Mouse (Mus musculus) hindbrain, embryonic 14.5 days (tissue): Measurements from ENCODE around the gene Rnf150. TPM values are rescaled to one million over a fixed set of nuclear protein-coding genes. Genes with fewer than 3 reads are reported as not detected.
A peak's percentile ranks its signal among the peaks of the same experiment; 100 is the strongest.

Source experiments
- ATAC-seq: fragments of 200-750 bp; cut with Nextera tagmentation; 2 replicates; pipeline ENCODE4 v1.8.0; 2017; ENCODE audit warnings: moderate number of reproducible peaks, mild to moderate bottlenecking, moderate TSS enrichment, moderate library complexity; ENCODE audit not compliant: low FRiP score
- DNase-seq: peaks from one replicate; pipeline ENCODE4 v3.0.0-alpha.2; 2015; ENCODE audit warnings: low spot score
- H3K27ac ChIP-seq: fragments of 300-500 bp; sonication (generic); 2 replicates; pipeline ENCODE4 v1.5.1; 2014; ENCODE audit warnings: mild to moderate bottlenecking, moderate library complexity
- H3K27me3 ChIP-seq: fragments of 300-500 bp; sonication (generic); 2 replicates; pipeline ENCODE4 v1.6.1; 2014; ENCODE audit warnings: mild to moderate bottlenecking, low read length, mixed read lengths; ENCODE audit not compliant: control insufficient read depth, insufficient read depth
- H3K36me3 ChIP-seq: fragments of 300-500 bp; sonication (generic); replicated peaks from 2 replicates; pipeline ENCODE4 v1.6.1; 2014; ENCODE audit not compliant: control insufficient read depth, insufficient read depth
- H3K4me1 ChIP-seq: fragments of 300-500 bp; sonication (generic); replicated peaks from 2 replicates; pipeline ENCODE4 v1.6.1; 2014; ENCODE audit warnings: antibody characterized with exemption, low read length, mixed read lengths; ENCODE audit not compliant: control insufficient read depth, insufficient read depth
- H3K4me2 ChIP-seq: fragments of 300-500 bp; sonication (generic); replicated peaks from 2 replicates; pipeline ENCODE4 v1.6.1; 2014; ENCODE audit warnings: mild to moderate bottlenecking, moderate library complexity
- H3K4me3 ChIP-seq: fragments of 300-500 bp; sonication (generic); replicated peaks from 2 replicates; pipeline ENCODE4 v1.5.1; 2014; ENCODE audit warnings: mild to moderate bottlenecking, low read length
- H3K9ac ChIP-seq: fragments of 300-500 bp; sonication (generic); 2 replicates; pipeline ENCODE4 v1.6.1; 2014
- H3K9me3 ChIP-seq: fragments of 300-500 bp; sonication (generic); 2 replicates; pipeline ENCODE4 v1.6.1; 2016; ENCODE audit warnings: low read length; ENCODE audit not compliant: control insufficient read depth
- WGBS: fragments of 180-500 bp; shearing (Covaris S2); extraction: QIAGEN DNeasy Blood & Tissue Kit; methylation state at CpG from one replicate; pipeline ENCODE4 v1.1.7; 2014; 5-methylcytosine and 5-hydroxymethylcytosine counted together
- polyA plus RNA-seq: library from polyadenylated mRNA; unstranded; fragments of >200 nt; fragmentation: Nextera tagmentation; extraction: Ambion mirVana; gene quantifications from 2 replicates; pipeline ENCODE4 v1.2.1, GENCODE M21; 2014

Gene Rnf150
- polyA plus RNA-seq, 1 experiment from 2014 or later = 2.3 TPM

DNA sequence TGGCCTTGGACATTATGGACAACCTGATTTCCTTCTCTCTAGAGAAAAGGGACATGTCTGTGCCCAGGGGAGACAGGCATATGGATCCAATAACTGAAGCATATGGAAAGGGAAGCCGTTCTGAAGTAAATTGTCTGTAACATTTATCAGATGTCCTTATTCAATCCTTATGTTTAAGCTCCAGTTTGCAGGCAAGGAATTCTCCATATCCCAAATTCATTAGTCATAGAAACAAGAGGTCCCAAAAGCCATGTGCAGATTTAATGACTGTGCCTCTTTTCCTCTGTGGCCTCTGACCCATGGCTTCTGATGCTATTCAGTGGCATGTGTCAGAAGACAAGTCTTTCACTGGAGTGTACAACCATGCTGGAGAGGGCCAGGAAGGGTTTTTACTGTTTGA, 83.5 kb downstream of the Rnf150 start:
- no peaks in the 10 kb centered on the region for H3K27me3 ChIP-seq

DNA sequence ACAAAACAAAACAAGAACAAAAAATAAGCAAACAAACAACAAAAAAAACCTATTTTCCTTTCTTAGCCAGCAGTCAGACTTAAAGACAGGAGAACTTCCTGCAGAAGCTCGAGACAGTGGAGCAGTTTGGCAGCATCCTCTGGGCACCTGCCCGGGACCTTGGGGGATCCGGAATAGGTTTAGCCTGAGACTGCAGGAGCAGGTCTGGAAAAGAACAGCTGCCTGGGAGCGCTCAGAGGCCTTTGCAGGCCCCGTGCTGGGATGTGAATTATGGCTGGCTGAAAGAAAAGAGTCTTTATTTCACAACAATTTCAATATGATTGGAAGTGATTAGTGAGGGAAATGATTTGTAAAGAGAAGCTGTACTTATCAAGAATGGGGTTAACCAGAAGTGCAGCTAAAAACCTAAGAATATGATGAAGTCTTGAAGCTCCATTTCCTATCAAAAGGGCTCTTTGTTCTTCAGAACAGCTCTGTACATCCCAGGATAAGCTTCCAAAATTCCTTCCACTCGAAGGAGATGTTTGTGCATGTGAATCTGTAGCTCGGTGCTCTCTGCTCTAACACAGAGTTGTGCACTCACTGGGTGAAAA, 92.1 kb downstream of the Rnf150 start:
- H3K36me3 ChIP-seq = no peaks in the 10 kb centered on the region
- no peaks in the 10 kb centered on the region for H3K9me3 ChIP-seq
- ATAC-seq = no peak
- no peak for DNase-seq
- no peak overlapping the region for H3K4me2 ChIP-seq
- no peak overlapping the region for H3K27ac ChIP-seq
- H3K27me3 ChIP-seq = no peaks in the 10 kb centered on the region
- no peak overlapping the region for H3K9ac ChIP-seq
- H3K4me3 ChIP-seq = no peak overlapping the region
- 54% methylated on average over 7 of the region's 7 CpGs for WGBS
- no peaks in the 10 kb centered on the region for H3K4me1 ChIP-seq

More for the DNA sequence above, 83.5 kb downstream of the Rnf150 start:
- ATAC-seq = no peak
- no peak overlapping the region for H3K9ac ChIP-seq
- H3K4me3 ChIP-seq = no peak overlapping the region
- H3K4me2 ChIP-seq = no peak overlapping the region
- DNase-seq = no peak
- 63% methylated on average over 1 of the region's 1 CpGs for WGBS
- H3K4me1 ChIP-seq = peaks cover 9% of the 10 kb centered on the region
- H3K9me3 ChIP-seq = no peaks in the 10 kb centered on the region
- H3K36me3 ChIP-seq = no peaks in the 10 kb centered on the region
- H3K27ac ChIP-seq = no peak overlapping the region

DNA sequence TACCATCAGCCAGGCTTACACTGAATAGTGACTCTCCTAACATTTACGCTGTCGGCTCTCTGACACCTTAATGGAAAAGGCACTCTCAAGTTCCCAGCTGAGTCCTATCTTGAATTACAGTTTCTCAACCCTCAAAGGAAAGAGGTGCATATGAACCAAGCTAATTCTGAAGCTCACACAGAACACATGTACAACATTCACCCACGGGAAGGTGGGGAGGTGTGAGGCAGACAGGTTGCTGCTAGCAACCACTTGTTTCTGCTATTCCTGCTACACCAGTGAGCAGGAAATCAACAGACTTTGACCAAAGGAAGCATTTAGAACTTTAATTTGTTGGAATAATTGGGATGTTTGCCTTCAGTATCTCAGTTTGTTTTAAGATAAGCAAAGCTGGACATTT, 96.3 kb downstream of the Rnf150 start:
- H3K4me3 ChIP-seq = no peak overlapping the region
- ATAC-seq (no peak), DNase-seq (no peak)
- H3K27me3 ChIP-seq = no peaks in the 10 kb centered on the region
- 87% methylated on average over 3 of the region's 3 CpGs for WGBS
- H3K27ac ChIP-seq = no peak overlapping the region
- H3K36me3 ChIP-seq = no peaks in the 10 kb centered on the region
- no peak overlapping the region for H3K4me2 ChIP-seq
- H3K9me3 ChIP-seq = no peaks in the 10 kb centered on the region
- no peaks in the 10 kb centered on the region for H3K4me1 ChIP-seq
- no peak overlapping the region for H3K9ac ChIP-seq

DNA sequence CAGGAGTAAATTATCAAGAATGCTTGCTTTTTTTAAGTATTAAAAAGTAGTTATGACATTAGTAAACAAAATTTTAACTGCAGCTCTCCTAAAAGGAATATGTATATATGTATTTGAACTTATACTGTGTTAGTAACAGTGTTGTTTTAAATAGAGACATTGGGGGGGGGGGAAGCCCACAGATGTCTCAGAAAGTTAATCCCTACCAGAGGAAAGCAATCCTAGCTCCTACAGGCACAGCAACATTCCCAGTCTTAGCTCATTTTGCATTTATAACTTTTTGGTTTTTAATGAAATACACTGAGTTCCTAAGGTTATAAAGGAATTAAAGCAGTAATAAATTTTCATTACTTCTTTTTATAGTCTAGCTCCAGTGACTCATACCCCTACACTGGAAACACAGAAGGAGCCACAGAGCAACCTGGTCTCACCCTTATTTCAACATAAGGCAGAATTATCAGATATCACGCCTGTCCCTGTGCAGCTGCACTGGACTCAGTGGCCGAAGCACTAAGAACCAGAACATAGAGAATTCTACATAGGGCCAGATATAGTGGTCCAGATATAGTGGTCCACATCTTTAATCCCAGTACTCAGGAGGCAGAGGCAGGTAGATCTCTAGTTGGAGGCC, 96.9 kb downstream of the Rnf150 start:
- H3K4me1 ChIP-seq = no peaks in the 10 kb centered on the region
- WGBS = 98% methylated on average over 2 of the region's 2 CpGs
- DNase-seq (no peak), ATAC-seq (no peak)
- no peaks in the 10 kb centered on the region for H3K36me3 ChIP-seq
- no peaks in the 10 kb centered on the region for H3K9me3 ChIP-seq
- no peak overlapping the region for H3K27ac ChIP-seq
- no peak overlapping the region for H3K4me3 ChIP-seq
- H3K4me2 ChIP-seq = no peak overlapping the region
- H3K9ac ChIP-seq = no peak overlapping the region
- no peaks in the 10 kb centered on the region for H3K27me3 ChIP-seq

DNA sequence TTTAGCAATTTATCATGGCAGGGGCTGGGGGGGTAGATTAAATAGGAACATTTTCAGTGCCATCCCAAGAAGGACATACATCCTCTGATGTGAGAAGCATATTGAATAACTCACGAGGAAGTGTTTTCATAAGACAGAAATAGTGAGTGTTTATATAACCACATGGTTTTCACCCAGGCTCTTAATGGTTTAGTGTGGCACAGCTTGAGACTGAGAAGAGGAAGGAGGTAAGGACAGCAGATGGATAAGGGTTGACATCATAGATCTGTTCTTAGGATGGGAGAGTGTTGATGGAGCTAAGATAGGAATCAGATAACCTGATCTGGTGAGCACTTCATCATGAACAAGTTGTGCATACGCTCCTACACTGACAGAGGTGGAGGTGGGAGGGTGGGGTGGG, 101.4 kb downstream of the Rnf150 start:
- DNase-seq = no peak
- no peaks in the 10 kb centered on the region for H3K36me3 ChIP-seq
- H3K9me3 ChIP-seq = no peaks in the 10 kb centered on the region
- no peak overlapping the region for H3K4me2 ChIP-seq
- H3K27me3 ChIP-seq = no peaks in the 10 kb centered on the region
- 78% methylated on average over 2 of the region's 2 CpGs for WGBS
- H3K4me1 ChIP-seq = 0 out of 2 replicates have a peak, but pooled peaks cover 2% of the 10 kb centered on the region
- ATAC-seq = no peak
- no peak overlapping the region for H3K9ac ChIP-seq
- no peak overlapping the region for H3K27ac ChIP-seq
- H3K4me3 ChIP-seq = no peak overlapping the region

DNA sequence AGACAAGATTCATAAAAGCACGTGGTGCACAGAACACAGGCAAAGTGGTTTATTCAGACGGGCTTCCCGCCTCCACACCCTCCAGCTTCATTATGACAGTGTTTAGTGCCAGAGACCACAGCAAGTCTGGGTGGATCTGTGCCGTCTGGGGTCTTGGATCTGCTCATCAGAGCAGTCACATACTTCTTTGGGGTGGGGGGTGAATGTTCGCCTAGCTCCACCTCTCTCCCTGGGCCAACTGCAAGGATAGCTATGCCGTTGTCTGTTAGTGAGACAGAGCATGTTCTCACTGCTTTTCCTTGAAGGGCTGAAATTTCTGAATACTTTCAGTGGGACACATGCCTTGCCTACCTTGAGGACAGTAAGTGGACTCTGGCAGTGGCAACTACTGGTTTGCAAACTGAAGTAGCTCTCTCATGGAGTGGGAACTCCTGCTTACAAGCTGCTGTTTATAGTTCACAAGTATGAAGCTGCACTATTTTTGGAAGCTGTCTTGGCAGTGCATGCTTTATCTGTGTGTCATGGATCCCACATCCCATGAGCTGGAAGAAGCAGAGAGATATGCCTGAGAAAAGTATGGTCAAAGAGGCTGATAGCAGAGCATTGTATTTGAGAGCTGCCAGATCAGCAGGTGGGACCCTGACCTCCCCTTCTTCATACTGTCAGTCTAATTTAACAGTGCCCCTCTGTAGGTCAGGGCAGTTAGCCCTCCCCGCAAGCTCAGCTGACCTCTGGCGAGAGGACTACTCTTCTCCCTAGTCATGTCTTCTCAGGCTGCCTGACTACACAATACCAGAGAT, 104.9 kb downstream of the Rnf150 start:
- no peak overlapping the region for H3K9ac ChIP-seq
- WGBS = 71% methylated on average over 8 of the region's 8 CpGs

DNA sequence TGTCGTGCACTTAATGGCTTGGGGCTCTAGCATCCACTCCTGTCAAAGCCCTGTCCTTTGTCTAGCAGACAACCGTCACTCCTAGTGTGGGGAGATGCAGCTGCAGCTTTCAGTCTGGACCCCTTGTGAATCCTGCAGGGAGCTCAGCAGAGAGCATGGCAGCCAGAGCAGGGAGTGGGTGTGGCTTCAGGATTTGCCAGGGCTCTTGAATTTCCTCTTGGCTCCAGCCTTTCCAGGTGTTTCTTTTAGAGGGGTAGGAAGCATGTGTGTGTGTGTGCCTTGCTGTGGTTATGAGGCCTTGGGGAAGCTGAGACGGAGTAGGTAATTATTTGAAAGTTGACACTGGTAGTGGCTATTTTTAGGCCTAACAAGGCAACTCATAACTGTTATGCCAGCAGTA, 106.8 kb downstream of the Rnf150 start:
- 0 out of 2 replicates have a peak, but pooled peaks cover 2% of the 10 kb centered on the region for H3K4me1 ChIP-seq
- H3K4me3 ChIP-seq = no peak overlapping the region
- 34% methylated on average over 3 of the region's 3 CpGs for WGBS
- H3K4me2 ChIP-seq = no peak overlapping the region
- H3K27me3 ChIP-seq = no peaks in the 10 kb centered on the region
- DNase-seq = no peak
- H3K27ac ChIP-seq = no peak overlapping the region
- H3K9me3 ChIP-seq = no peaks in the 10 kb centered on the region
- H3K36me3 ChIP-seq = no peaks in the 10 kb centered on the region
- peak; percentile 19; the same call in 1 of the 2 replicates for ATAC-seq
- no peak overlapping the region for H3K9ac ChIP-seq

More for the DNA sequence above, 104.9 kb downstream of the Rnf150 start:
- DNase-seq (no peak), ATAC-seq (no peak)
- no peak overlapping the region for H3K4me3 ChIP-seq
- 0 out of 2 replicates have a peak, but pooled peaks cover 2% of the 10 kb centered on the region for H3K4me1 ChIP-seq
- H3K27me3 ChIP-seq = no peaks in the 10 kb centered on the region
- H3K9me3 ChIP-seq = no peaks in the 10 kb centered on the region
- H3K27ac ChIP-seq = no peak overlapping the region
- H3K4me2 ChIP-seq = no peak overlapping the region
- no peaks in the 10 kb centered on the region for H3K36me3 ChIP-seq

DNA sequence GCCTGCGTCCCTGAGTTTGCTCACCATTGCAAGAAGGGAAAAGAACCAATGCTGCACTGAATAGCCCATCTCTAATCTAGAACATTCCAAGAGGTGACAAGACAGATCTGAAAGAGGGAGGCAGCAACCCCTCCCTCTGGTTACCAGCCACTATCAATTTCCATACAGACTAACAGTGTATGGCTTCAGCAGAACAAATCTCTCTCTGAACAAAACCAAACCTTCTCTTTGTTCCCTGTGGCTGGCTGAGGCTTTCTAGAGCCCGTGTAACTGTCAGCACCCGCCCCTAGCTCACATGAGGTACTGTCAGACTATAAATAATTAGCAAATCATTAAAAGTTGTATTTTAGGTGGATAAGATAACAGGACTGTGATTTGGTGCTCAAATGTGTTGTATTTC, 109.7 kb downstream of the Rnf150 start:
- DNase-seq (no peak), ATAC-seq (no peak)
- H3K36me3 ChIP-seq = no peaks in the 10 kb centered on the region
- H3K9ac ChIP-seq = no peak overlapping the region
- no peak overlapping the region for H3K4me2 ChIP-seq
- H3K9me3 ChIP-seq = no peaks in the 10 kb centered on the region
- no peaks in the 10 kb centered on the region for H3K27me3 ChIP-seq
- no peak overlapping the region for H3K27ac ChIP-seq
- H3K4me3 ChIP-seq = no peak overlapping the region
- 0 out of 2 replicates have a peak, but pooled peaks cover 2% of the 10 kb centered on the region for H3K4me1 ChIP-seq
- WGBS = 63% methylated on average over 3 of the region's 3 CpGs

DNA sequence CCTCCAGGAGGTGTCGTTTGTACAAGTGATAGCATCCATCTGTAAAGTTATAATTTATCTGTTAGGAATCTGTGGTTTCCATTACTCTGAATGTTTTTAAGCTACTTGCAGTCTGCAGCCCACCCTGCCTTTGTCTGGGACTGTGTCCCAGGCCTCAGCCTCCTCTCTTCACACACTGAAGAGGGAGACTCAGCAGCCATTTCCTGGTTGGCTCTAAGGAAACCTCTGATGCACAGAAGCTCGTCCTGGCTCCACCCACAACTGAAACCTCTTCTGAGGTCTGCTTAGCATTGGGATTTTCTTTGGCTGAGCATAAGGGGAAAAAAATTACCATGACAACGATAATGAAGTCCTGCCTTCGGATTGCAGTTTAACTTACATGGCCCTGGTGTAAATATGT, 110.2 kb downstream of the Rnf150 start:
- ATAC-seq = peak; percentile 48; the same call in 1 of the 2 replicates
- Histone ChIP-seq H3K36me3 (no peaks in the 10 kb centered on the region), H3K9me3 (no peaks in the 10 kb centered on the region), H3K4me1 (0 out of 2 replicates have a peak, but pooled peaks cover 2% of the 10 kb centered on the region), H3K27me3 (no peaks in the 10 kb centered on the region), H3K27ac (no peak overlapping the region), H3K9ac (no peak overlapping the region), H3K4me3 (no peak overlapping the region), H3K4me2 (no peak overlapping the region)
- DNase-seq = no peak
- WGBS = 47% methylated on average over 4 of the region's 4 CpGs
